Mouse (Mus musculus) granulocyte monocyte progenitor cell, adult 5-6 weeks (primary cell): Measurements from ENCODE around the gene Fez2. TPM values are rescaled to one million over a fixed set of nuclear protein-coding genes. Genes with fewer than 3 reads are reported as not detected.

Experiments used
- ATAC-seq: replicated peaks from 2 replicates; pipeline ENCODE4 v1.8.0; 2016; ENCODE audit warnings: mild to moderate bottlenecking, moderate TSS enrichment, inconsistent platforms; ENCODE audit not compliant: poor library complexity, severe bottlenecking
- total RNA-seq, 2 experiments: library from RNA; stranded (forward) in 1 of 2; stranded (reverse) in 1 of 2; fragments of 200-712, 200-1000 nt in 1 of 2; fragments of >200 nt in 1 of 2; fragmentation: Nextera tagmentation in 1 of 2; gene quantifications; 2 replicates each; pipeline ENCODE4 v1.2.3; 2014 to 2017

Gene Fez2
- total RNA-seq, 2 experiments from 2014 or later, result 9.2 to 13.0 TPM

DNA sequence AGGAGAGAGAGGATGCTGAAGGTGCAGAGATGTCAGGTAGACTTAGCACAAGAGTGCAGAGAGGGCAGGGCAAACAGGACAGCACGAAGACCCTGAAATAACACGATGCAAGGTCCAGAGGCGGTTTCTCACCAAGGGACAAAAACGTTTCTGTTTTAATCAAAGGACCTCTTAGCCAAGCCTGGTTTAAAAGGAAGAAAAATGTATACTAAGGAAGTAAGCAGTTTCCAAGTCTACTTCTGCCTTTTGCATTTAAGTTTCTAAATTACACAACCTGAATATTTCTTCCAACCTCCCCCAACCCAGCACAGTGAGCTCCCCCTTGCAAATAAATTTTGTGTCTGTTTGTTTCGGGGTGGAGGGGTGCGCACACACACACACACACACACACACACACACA, 44.8 kb downstream of the Fez2 start:
- ATAC-seq, result peak; percentile 65

DNA sequence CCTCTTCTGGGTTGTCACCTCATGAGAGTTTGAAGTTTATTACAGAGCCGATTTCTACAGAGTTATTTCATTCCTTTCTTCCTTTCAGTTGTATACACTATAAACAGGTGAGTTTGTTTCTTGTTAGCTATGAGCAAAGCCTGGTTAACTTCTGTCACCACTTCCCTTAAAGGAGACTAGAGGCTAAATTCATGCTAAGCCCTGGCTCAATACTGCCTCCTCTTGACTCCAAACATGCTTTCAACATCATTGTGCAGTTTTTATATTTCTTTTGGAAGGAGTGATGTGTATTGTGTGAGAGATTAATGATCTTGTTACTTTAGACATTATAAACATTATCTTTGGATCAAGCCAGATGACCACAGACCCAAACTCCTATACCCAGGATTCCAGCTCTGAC, 47.5 kb downstream of the Fez2 start:
- no peak for ATAC-seq

DNA sequence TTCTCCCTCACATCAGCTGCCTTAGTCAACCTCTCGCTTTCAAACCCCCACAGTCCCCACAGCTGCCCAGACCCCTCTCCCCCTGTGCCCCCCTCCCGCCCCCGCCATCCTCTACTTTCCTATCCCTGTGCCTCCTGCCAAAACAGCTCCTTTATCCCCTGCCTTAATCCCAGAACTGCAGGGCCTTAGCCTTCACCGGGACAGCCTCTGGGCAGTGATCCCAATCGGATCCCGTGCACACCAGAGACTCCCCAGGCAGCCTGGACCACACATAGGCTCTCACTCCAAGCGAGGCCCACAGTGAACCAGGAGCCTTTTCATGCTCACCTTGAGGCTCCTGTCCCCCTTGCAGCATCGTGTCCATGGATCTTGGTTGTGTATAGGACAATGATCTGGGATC, 49.5 kb downstream of the Fez2 start:
- no peak for ATAC-seq

DNA sequence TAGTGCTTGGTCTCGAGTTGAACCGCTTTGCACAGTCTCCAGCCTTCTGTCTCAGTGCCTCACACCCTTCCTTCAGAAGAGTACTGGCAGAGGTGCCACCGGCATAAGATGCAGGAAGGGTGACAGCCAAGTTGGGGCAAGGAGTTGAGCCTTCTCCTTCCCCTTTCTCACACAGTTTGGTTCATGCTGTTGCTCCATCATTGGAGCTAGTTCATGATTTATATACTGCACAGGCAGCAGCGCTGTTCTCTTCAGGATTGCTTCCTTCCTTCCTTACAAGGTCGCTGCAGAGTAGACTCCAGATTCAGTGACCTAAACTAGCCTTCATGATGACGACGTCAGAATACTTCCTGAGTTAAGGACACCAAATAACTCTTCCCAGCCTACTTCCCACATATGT, 51.9 kb downstream of the Fez2 start:
- ATAC-seq, result peak; percentile 64

DNA sequence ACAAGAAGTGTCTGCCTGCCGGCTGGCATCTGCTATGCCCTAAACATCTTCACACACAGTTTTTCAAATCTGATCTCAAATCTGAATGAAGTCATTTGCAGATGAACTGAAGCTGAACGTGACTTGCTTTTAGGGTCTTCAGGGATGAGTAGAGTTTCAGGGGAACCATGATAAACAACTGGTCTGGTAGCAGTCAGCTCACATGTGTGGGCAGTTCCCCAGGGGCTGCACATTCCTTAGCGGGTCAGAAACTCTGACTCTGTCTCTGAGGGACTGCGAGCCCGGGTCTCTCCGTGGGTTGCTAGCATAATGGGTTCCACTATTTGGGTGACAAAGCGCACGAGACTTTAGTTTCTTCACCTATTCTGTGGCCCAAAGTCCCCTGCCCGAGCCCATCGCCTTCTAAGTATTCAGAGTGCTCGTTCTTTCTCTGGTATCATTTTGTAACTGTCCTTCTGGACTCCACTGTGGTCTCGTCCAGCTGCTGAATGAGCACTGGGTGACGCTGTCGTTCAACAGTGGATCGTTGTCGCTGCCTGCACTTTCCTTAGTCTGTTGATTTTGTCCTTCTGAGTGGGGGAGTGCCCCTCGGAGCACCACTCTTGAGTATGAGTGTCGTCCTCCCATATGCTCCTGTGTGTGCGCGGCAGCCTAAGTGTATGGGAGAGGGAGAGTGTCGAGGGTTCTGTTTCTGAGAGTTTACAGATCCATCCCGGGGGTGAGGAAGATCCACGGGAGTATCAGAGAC, 53.2 kb downstream of the Fez2 start:
- no peak for ATAC-seq

DNA sequence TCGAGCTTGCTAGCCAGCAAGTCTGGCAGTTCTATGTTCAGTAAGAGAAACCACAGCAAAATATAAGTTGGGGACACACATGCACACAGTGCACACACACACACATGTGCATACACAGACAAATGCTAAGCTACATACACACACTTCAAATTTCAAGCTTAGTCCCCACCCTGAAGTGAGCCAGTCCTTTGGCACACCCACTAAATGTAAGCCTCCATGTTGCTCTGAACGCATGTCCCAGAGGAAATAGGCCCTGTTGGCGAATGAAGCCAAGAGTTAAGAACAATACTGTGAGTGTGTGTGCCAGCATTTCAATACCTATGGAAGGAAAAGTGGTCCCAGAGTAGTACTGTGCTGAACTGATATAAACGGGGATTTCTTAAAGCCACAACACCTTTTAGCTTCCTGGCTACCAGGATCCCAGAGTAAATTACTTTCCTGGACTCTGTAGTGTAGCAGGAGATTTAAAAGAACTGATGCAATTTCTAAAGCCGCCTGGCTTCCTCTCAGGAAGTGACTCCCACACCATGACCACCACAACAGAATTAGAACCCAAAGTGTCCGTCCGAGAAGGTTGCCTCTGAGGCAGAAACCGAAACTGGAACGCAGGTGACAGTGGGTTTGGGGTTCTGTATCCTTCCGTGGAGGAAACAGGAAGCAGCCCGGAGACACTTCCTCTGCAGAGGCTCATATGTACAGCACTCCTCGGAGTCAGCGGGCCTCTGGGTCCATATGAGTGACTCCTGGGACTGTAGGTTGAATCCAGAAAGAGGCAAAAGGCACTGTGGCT, 55.8 kb downstream of the Fez2 start:
- ATAC-seq, result peak; percentile 90

DNA sequence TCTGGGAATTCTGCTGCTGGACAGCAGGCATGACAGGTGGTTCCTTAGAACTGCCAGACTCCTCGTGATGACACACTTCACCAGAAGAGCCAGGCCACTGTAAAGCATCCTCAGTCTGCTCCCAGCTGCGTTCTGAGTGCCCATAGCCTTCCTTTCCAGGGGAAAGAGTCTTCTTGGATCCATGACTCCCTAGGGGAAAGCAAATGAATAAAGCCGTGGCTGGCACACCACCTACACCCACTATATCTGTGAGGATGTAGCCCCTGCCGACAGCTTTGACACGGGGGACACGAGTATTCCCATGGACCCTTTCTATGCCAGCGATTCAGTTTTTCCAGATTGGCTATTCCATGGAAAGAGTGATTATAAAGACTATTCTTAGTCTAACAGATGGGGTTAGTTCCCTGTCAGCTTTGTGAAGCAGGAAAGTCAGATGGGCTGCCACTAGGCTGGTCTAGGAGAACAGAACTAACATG, 59.7 kb downstream of the Fez2 start:
- no peak for ATAC-seq

DNA sequence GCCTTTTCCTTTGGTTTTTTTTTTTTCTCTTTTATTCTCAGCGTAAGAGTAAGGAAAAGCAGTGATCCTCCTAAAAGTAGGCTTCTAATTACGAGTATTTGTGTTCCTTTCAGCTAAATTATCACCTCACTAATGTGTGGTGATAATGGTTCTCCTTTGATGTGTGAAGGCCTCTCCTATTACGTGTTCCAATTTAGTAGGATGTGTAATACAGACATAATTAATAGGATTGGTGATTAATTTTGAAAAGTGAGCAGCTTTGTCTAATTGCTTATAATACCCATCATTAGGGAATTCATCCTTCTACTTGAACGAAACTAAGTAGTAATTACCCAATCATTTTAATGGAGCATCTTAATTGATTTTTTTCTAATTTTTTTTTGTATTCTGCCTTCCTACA, 60.2 kb downstream of the Fez2 start:
- ATAC-seq, result no peak

DNA sequence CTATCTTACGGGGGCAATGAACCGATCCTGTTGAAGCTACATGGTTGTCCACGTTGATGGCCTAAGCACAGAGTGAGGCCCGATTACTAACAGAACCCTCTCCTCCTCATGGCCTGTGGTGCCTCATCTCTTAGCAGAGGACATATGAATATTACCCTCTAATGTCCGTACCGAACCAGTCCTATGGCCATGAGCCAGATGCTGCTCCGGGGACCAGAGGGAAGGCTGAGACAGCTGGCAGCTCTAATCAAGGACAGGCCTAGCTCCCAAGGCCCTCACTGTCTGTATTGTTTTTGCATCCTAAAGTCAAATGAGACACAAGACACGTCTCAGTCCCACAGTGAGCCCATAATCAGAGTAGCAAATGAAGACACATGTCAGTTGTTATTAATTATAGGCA, 62.3 kb downstream of the Fez2 start:
- no peak for ATAC-seq

DNA sequence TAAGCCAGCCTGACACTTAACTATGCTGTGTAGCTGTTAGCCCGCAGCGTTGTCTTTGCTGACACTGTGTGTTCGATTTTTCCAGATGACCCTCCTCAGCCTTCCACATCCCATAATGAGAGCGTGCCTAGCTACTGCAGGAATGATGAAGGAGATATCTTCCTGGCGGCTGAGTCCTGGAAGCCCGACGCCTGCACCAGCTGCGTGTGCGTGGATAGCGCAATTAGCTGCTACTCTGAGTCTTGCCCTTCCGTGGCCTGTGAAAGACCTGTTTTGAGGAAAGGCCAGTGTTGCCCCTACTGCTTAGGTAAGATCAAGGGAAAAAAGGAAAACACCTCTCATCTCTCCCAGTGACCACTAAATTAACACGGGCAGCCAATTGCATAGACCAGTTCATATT, 63.1 kb downstream of the Fez2 start:
- ATAC-seq, result no peak

DNA sequence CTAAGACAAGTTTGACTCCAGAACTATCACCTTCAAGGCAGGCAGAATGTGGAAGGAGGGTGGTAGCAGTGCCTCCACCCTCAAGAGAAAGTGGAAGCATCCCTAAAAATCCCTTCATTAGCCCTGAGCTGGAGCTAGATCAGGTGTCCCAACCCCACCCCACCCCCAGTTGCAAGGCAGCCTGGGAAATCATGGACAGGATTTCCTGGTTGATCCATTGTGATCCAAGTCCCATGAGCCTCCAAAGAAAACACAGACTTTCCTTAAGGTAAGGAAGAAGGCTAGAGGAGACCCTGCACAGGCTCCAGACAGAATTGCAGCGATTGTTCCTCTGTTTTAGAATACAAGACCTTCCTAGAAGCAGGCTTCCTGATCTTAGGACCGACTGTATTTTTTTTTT, 63.5 kb downstream of the Fez2 start:
- no peak for ATAC-seq

DNA sequence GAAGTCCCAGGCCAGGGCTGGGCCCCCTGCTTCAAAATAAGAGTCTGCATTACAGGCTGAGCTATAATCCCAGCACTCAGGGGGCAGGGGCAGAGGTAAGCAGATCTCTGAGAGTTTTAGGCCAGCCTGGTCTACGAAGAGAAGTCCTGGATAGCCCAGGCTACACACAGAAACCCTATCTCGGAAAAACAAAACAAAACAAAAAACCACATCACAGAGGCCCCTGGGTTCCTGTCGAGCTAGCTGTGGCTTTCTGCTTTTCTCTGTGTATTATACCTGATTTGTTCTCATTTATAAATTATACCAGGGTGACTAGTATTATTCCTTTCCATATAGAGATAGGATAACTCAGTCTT, 65.5 kb downstream of the Fez2 start:
- ATAC-seq, result no peak

DNA sequence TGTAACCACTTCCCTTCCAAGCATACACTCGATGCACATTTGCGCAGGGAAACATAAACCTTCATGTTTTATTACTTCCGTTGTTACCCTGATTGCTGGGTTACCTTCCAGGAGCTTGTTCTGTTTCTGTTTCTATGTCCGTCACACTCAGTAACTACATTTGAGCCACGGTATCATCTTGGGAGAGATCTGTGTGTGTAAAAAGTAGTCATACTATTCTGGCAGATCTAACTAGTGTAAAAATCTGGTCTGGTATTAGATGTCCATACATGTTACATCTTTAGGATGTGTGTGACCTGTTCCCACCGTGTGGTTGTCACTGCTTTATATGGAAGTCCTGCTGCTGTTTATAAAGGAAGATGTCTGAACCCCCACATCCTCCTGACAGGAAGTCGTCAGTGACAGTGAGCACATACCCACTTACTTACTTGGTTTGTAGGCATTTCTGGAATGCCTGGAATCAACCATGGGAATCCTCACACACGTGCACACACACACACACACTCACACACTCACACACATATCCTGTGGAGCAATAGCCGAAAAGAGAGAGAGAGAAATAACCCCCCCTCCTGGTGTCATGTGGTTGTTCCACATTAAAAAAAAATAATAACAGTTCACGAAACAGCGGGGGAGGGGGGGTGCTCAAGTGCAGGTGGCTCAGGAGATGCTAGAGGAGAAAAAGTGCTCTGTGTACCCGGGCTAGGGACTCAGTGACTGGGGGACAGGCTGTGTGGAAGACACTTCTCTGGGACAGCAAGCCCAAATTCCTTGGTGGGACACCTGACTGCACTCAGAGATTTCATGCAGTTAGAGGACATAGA, 66.1 kb downstream of the Fez2 start:
- peak; percentile 21; the same call in 1 of the 2 replicates for ATAC-seq

DNA sequence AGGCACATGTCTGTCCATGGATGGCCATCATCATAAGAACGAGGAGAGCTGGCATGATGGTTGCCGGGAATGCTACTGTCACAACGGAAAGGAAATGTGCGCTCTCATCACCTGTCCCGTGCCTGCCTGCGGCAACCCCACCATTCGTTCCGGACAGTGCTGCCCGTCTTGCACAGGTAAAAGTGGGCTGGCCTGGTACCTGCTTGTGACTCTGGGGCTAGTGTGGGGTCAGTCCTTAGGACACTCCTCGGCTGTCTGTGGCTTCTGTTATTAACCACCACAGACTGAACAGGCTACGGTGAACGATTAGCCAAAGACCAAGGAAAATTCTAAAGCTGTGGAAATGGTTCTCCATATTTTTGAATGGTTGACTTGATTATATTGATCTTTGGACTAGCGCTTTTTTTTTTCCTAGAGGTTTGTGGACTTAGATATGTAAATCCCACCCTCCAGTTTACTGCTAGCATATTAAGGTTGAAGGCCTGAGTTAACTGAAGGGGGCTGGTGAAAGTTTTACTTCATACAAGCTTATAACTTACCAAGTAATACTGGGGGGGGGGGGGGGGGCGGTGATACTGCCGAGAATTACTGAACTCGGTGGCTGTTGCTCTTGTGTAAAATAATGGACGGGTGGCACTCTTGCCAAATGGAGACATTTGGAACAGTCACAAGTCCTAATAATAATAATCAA, 70.7 kb downstream of the Fez2 start:
- ATAC-seq, result no peak

DNA sequence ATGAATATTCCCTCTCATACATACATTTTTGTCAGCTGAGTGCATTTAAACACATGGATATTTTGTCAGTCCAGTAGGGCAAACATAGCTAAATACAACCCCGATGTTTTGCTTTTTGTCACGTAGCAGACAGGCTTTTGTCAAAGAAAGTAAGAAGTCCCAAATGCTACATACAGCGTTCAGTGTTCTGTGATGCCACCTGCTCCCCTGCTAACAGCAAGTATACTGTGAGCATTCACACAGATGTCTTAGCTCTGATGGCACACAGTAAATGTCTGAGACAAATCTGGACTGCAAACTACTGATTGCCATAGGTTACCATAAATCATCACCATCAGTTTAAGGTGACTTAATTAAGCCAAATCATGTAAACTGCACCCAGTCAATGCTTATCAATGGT, 74.3 kb downstream of the Fez2 start:
- no peak for ATAC-seq

DNA sequence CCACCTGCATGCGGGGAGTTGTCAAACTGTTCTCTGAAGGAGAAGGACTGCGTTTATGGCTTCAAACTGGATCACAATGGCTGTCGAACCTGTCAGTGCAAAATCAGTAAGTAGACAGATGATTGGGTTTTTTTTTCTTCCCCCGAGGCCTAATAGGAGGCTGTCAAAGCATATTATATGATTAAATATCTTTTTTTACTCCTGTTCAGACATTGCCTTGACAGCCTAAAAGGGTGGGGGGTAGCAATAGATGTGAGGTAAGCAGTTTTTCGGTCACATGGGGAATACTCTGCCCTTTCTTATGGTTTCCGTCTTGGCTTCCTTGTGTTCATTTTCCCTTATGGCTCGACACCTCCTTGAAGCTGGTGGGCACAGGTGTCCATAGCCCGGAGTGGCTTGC, 82.7 kb downstream of the Fez2 start:
- ATAC-seq, result no peak

DNA sequence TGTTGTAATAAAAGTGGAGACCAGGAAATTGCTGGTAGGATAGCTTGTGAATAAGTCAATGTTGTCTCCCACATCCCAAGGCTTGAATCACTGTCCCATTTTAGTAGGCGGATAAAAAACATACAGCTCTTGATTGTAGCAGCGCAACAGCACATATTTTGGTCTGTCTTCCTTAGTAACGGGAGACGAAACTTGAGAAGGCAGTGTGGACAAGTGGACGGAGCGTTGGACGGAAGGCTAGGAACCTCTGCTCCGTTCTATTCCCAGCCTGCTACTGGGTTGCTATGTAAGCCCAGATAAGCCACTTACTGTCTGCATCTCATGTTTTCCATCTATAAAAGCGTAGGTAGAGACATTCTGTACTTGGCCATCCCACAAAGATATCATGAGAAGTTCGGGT, 84.7 kb downstream of the Fez2 start:
- no peak for ATAC-seq

DNA sequence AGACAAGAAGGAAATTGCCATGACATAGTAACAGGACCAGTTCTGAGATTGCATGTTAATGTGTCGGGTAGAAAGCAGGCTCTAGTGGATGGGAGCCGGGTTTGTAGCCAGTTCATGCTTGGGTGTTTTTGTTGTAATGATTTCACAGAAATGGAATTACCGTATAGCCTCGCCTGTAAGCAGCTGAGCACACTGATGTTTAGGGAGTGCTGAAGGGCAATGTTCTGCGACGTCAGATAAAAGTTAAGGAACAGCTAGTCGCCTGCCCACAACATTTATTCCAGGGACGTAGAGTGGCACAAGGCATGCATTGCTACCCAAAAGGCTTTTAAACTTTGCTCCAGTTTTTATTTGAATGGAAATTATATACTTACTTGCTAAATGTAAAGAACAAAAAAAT, 86.5 kb downstream of the Fez2 start:
- ATAC-seq, result no peak

DNA sequence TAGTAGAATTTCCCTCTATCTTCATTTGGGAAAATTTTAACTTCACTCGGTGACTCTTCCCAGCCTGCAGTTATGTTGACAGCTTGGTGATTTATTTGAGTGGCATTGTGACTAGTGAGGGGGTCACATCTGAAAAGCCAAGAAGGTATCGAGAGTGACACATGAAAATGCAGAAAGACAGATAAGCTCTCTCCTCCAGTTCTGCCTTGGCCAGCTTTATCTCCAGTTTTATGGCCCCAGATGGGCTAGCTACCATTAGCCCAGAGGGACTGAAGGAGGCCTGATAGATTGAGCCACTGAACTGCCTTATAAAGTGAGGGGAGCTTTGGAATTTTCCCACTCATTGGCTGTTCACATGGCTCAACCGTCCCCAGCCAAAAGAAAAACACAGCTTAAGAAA, 89.7 kb downstream of the Fez2 start:
- no peak for ATAC-seq

DNA sequence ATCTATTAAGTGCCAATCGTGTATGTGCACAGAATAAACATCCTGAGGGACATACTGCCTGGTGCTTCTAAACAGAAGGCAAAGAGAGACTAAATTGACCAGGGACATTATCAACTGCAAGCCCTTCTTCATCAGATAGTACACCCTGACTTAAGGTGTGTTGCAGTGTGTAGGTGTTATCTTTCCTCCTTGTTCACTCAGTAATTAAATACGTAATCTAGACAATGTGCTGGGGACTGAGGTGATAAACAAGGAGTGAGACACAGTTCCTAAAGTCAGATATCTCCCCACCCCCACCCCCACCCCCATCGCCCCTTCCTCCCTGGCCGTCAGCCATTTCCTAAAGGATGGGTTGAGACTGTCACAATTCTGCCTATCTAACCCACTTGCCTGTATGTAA, 90.8 kb downstream of the Fez2 start:
- ATAC-seq, result no peak
